ENCODE assay signal across 8 mouse cellular contexts in the genomic region with DNA sequence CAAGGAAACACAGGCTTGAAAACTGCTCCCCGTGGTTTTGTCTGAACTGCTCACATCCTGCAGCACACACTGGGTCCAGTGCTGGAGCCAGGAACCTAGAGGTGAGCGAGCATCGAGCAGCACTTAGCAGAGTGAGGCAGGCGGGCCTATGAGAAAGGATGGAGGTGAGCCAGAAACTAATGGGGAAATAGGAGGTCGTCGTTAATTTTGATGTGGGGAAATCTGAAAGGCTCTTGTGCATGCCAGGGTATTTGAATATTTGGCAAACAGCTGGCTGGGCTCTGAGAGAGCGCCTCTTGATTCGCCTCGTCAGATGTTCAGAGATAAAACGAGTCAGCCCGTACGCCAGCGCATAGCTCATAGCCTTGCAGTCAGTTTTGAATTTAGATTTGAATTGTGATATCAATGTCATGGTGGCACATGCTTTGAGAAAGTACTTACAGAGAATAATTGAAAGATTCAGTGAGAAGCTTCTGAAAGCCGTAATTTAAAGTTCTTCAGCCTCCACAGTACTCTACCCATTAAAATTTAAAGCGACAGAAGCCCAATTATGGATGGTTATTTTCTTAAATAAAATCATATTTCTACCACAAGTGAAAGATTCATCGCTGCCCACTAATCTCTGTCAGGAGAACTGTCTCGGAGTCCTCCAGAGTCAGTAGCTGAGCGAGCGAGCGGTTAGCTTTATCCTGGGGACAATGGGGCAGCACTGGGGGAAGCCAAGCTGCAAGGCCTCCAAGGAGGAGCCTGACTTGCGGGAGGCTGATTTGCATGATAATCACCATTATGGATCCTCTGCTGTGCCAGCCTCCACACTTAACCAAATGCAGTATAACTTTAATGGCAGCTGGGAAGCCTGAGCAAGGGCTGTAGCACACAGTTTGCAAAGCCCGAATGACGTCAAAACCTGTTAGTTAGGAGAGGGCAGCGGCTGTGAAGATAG.
DNase-seq lines count a peak whose midpoint lies in the region; ATAC-seq lines count a peak whose summit lies in the region.

No protein-coding gene starts in this region.

- peak overlapping the region; percentile 45 for H3K9ac ChIP-seq in embryonic facial prominence, embryonic 14.5 days (ENCODE audit: low read depth, low read length)
- peak overlapping the region; percentile 37 for H3K9ac ChIP-seq in hindbrain, embryonic 16.5 days (ENCODE audit: low read depth, low read length)
- 0 out of 2 replicates have a peak overlapping the region, but pooled peaks have one; percentile 7 for H3K9ac ChIP-seq in limb, embryonic 11.5 days (ENCODE audit: low read length)
- peak overlapping the region; percentile 18; the same call in 1 of the 2 replicates for H3K9ac ChIP-seq in midbrain, embryonic 15.5 days

- H3K9me3 ChIP-seq in embryonic facial prominence, embryonic 14.5 days (ENCODE audit: control insufficient read depth, low read length), result no peaks in the 10 kb centered on the region
- no peaks in the 10 kb centered on the region for H3K9me3 ChIP-seq in hindbrain, embryonic 16.5 days (ENCODE audit: control insufficient read depth, low read length)
- H3K9me3 ChIP-seq in limb, embryonic 11.5 days (ENCODE audit: control insufficient read depth, low read length), result no peaks in the 10 kb centered on the region
- no peaks in the 10 kb centered on the region for H3K9me3 ChIP-seq in midbrain, embryonic 15.5 days

- peaks cover 17% of the 10 kb centered on the region for H3K4me1 ChIP-seq in embryonic facial prominence, embryonic 14.5 days (ENCODE audit: control insufficient read depth, insufficient read depth, low read length)
- H3K4me1 ChIP-seq in hindbrain, embryonic 16.5 days (ENCODE audit: control insufficient read depth, insufficient read depth, low read depth, low read length), result peaks cover 15% of the 10 kb centered on the region
- peaks cover 8% of the 10 kb centered on the region; the same call in 1 of the 2 replicates for H3K4me1 ChIP-seq in limb, embryonic 11.5 days (ENCODE audit: control insufficient read depth, insufficient read depth, low read length)
- H3K4me1 ChIP-seq in midbrain, embryonic 15.5 days, result peaks cover 24% of the 10 kb centered on the region

- H3K27ac ChIP-seq in embryonic facial prominence, embryonic 14.5 days (replicated peaks; ENCODE audit: low read depth, low read length), result peak overlapping the region; percentile 83
- peak overlapping the region; percentile 61 for H3K27ac ChIP-seq in hindbrain, embryonic 16.5 days (ENCODE audit: low read depth, low read length)
- no peak overlapping the region for H3K27ac ChIP-seq in limb, embryonic 11.5 days (replicated peaks; ENCODE audit: low read depth, low read length)
- peak overlapping the region; percentile 78 for H3K27ac ChIP-seq in midbrain, embryonic 15.5 days

- WGBS in embryonic facial prominence, embryonic 14.5 days, result 8% methylated on average over 24 of the region's 24 CpGs
- WGBS in hindbrain, embryonic 16.5 days, result 9% methylated on average over 24 of the region's 24 CpGs
- WGBS in limb, embryonic 11.5 days, result 10% methylated on average over 24 of the region's 24 CpGs
- WGBS in midbrain, embryonic 15.5 days, result 3% methylated on average over 24 of the region's 24 CpGs

- peak overlapping the region; percentile 31 for H3K4me3 ChIP-seq in embryonic facial prominence, embryonic 14.5 days (ENCODE audit: low read depth, low read length)
- peak overlapping the region; percentile 31 for H3K4me3 ChIP-seq in hindbrain, embryonic 16.5 days (ENCODE audit: low read length)
- peak overlapping the region; percentile 16 for H3K4me3 ChIP-seq in limb, embryonic 11.5 days (ENCODE audit: low read depth, low read length)
- peak overlapping the region; percentile 22 for H3K4me3 ChIP-seq in midbrain, embryonic 15.5 days

- no peaks in the 10 kb centered on the region for H3K36me3 ChIP-seq in embryonic facial prominence, embryonic 14.5 days (ENCODE audit: control insufficient read depth, insufficient read depth, low read length)
- no peaks in the 10 kb centered on the region for H3K36me3 ChIP-seq in hindbrain, embryonic 16.5 days (ENCODE audit: control insufficient read depth, insufficient read depth, low read length)
- H3K36me3 ChIP-seq in limb, embryonic 11.5 days (ENCODE audit: control insufficient read depth, insufficient read depth, low read length), result no peaks in the 10 kb centered on the region
- H3K36me3 ChIP-seq in midbrain, embryonic 15.5 days (replicated peaks), result no peaks in the 10 kb centered on the region

- no peaks in the 10 kb centered on the region for H3K27me3 ChIP-seq in embryonic facial prominence, embryonic 14.5 days (replicated peaks; ENCODE audit: control insufficient read depth, insufficient read depth, low read length)
- no peaks in the 10 kb centered on the region for H3K27me3 ChIP-seq in hindbrain, embryonic 16.5 days (replicated peaks; ENCODE audit: control insufficient read depth, insufficient read depth, low read length)
- H3K27me3 ChIP-seq in limb, embryonic 11.5 days (ENCODE audit: control insufficient read depth, insufficient read depth, low read length), result no peaks in the 10 kb centered on the region
- no peaks in the 10 kb centered on the region for H3K27me3 ChIP-seq in midbrain, embryonic 15.5 days (replicated peaks)

- DNase-seq in ES-CJ7 (ENCODE audit: low read depth, low spot score) (peak; percentile 89), adipocyte (ENCODE audit: low spot score) (no peak)
- DNase-seq in adrenal gland, adult 2 months, result peak; percentile 31
- peak; percentile 79 for DNase-seq in embryonic facial prominence, embryonic 14.5 days (ENCODE audit: low spot score)
- peak; percentile 55 for DNase-seq in limb, embryonic 11.5 days (ENCODE audit: low spot score)
- no peak for DNase-seq in c-Kit-positive CD71-positive TER-119-positive erythroid progenitor cells, embryonic 14.5 days (ENCODE audit: low spot score)

- peak overlapping the region; percentile 57 for H3K4me2 ChIP-seq in embryonic facial prominence, embryonic 14.5 days (ENCODE audit: low read depth, low read length)
- peak overlapping the region; percentile 56 for H3K4me2 ChIP-seq in hindbrain, embryonic 16.5 days (ENCODE audit: low read length)
- H3K4me2 ChIP-seq in limb, embryonic 11.5 days (ENCODE audit: low read depth, severe bottlenecking), result peak overlapping the region; percentile 37; the same call in 1 of the 2 replicates
- H3K4me2 ChIP-seq in midbrain, embryonic 15.5 days, result peak overlapping the region; percentile 51

- peak; percentile 86 for ATAC-seq in embryonic facial prominence, embryonic 14.5 days (ENCODE audit: low read depth)
- ATAC-seq in hindbrain, embryonic 16.5 days, result peak; percentile 93
- ATAC-seq in limb, embryonic 11.5 days (ENCODE audit: insufficient number of reproducible peaks, low FRiP score, low TSS enrichment, low read depth), result 0 out of 2 replicates have a peak, but pooled peaks have one; percentile 44
- peak; percentile 92 for ATAC-seq in midbrain, embryonic 15.5 days (replicated peaks)

Comparison
In these comparisons a context has a peak if more than half of its experiments do, and no peak if none do; other contexts are left out.
1. DNase-seq: peak in ES-CJ7 (single experiment), adrenal gland, adult 2 months (single experiment), embryonic facial prominence, embryonic 14.5 days (single experiment) and limb, embryonic 11.5 days (single experiment); none in c-Kit-positive CD71-positive TER-119-positive erythroid progenitor cells, embryonic 14.5 days (single experiment) and adipocyte (single experiment).
2. Peak in every context shown above with its lines, with median percentiles within 50 percentile points of each other: ATAC-seq, H3K4me2 ChIP-seq, H3K4me3 ChIP-seq and H3K9ac ChIP-seq.